Mouse (Mus musculus): ENCODE measurements around the gene Slc39a11. TPM values are rescaled to one million over a fixed set of nuclear protein-coding genes. Genes with fewer than 3 reads are reported as not detected.

The Slc39a11 gene
- polyA plus RNA-seq, 1 experiment from 2014 or later, result 33.9 TPM

- WGBS, result 79% methylated on average over 5 of the region's 5 CpGs
- H3K4me1 ChIP-seq, result peaks cover 10% of the 10 kb centered on the region
- H3K4me3 ChIP-seq, result no peak overlapping the region
- H3K4me2 ChIP-seq, result no peak overlapping the region
- no peaks in the 10 kb centered on the region for H3K9me3 ChIP-seq
- no peak overlapping the region for H3K9ac ChIP-seq
- no peaks in the 10 kb centered on the region for H3K27me3 ChIP-seq (replicated peaks)
- no peaks in the 10 kb centered on the region for H3K36me3 ChIP-seq (replicated peaks)
- no peak for ATAC-seq (replicated peaks)
- no peak overlapping the region for H3K27ac ChIP-seq
Measured at GRCm38 (mm10) chr11:113609581-113609980, 40.3 kb downstream of the Slc39a11 start.

GRCm38 (mm10) chr11:113607556-113607955, 42.3 kb downstream of the Slc39a11 start:
- Histone ChIP-seq H3K4me1 (peaks cover 16% of the 10 kb centered on the region), H3K27me3 (replicated peaks) (no peaks in the 10 kb centered on the region), H3K27ac (no peak overlapping the region), H3K9ac (no peak overlapping the region), H3K4me3 (no peak overlapping the region), H3K4me2 (no peak overlapping the region), H3K36me3 (replicated peaks) (no peaks in the 10 kb centered on the region), H3K9me3 (no peaks in the 10 kb centered on the region)
- WGBS, result 97% methylated on average over 12 of the region's 12 CpGs
- ATAC-seq (replicated peaks), result no peak

- peaks cover 25% of the 10 kb centered on the region for H3K4me1 ChIP-seq
- no peaks in the 10 kb centered on the region for H3K27me3 ChIP-seq (replicated peaks)
- peak overlapping the region; percentile 74 for H3K27ac ChIP-seq
- H3K4me3 ChIP-seq, result no peak overlapping the region
- no peak overlapping the region for H3K9ac ChIP-seq
- 23% methylated on average over 12 of the region's 12 CpGs for WGBS
- H3K4me2 ChIP-seq, result peak overlapping the region; percentile 21
- ATAC-seq (replicated peaks), result peak; percentile 78
- no peaks in the 10 kb centered on the region for H3K9me3 ChIP-seq
- H3K36me3 ChIP-seq (replicated peaks), result no peaks in the 10 kb centered on the region
Measured at GRCm38 (mm10) chr11:113601616-113602343, 48.1 kb downstream of the Slc39a11 start.

- peak overlapping the region; percentile 74 for H3K27ac ChIP-seq
- H3K9ac ChIP-seq, result no peak overlapping the region
- H3K4me2 ChIP-seq, result no peak overlapping the region
- H3K9me3 ChIP-seq, result no peaks in the 10 kb centered on the region
- H3K4me3 ChIP-seq, result no peak overlapping the region
- no peaks in the 10 kb centered on the region for H3K27me3 ChIP-seq (replicated peaks)
- 80% methylated on average over 18 of the region's 18 CpGs for WGBS
- H3K4me1 ChIP-seq, result peaks cover 25% of the 10 kb centered on the region
- ATAC-seq (replicated peaks), result no peak
- no peaks in the 10 kb centered on the region for H3K36me3 ChIP-seq (replicated peaks)
Measured at GRCm38 (mm10) chr11:113600526-113601245, 49.2 kb downstream of the Slc39a11 start.

- Histone ChIP-seq H3K4me2 (no peak overlapping the region), H3K36me3 (replicated peaks) (no peaks in the 10 kb centered on the region), H3K27ac (no peak overlapping the region), H3K27me3 (replicated peaks) (no peaks in the 10 kb centered on the region), H3K4me3 (no peak overlapping the region), H3K4me1 (peaks cover 19% of the 10 kb centered on the region), H3K9me3 (no peaks in the 10 kb centered on the region), H3K9ac (no peak overlapping the region)
- no peak for ATAC-seq (replicated peaks)
- WGBS, result 90% methylated on average over 3 of the region's 3 CpGs
Measured at GRCm38 (mm10) chr11:113597632-113598031, 52.2 kb downstream of the Slc39a11 start.

- Histone ChIP-seq H3K27ac (no peak overlapping the region), H3K9ac (no peak overlapping the region), H3K36me3 (replicated peaks) (no peaks in the 10 kb centered on the region), H3K27me3 (replicated peaks) (no peaks in the 10 kb centered on the region), H3K4me3 (no peak overlapping the region), H3K4me1 (no peaks in the 10 kb centered on the region), H3K4me2 (no peak overlapping the region), H3K9me3 (no peaks in the 10 kb centered on the region)
- 82% methylated on average over 5 of the region's 5 CpGs for WGBS
- ATAC-seq (replicated peaks), result no peak
Measured at GRCm38 (mm10) chr11:113595144-113595543, 54.7 kb downstream of the Slc39a11 start.

GRCm38 (mm10) chr11:113588936-113589335, 60.9 kb downstream of the Slc39a11 start:
- H3K4me1 ChIP-seq, result no peaks in the 10 kb centered on the region
- no peaks in the 10 kb centered on the region for H3K27me3 ChIP-seq (replicated peaks)
- WGBS, result 62% methylated on average over 3 of the region's 3 CpGs
- no peak overlapping the region for H3K4me2 ChIP-seq
- no peaks in the 10 kb centered on the region for H3K36me3 ChIP-seq (replicated peaks)
- H3K4me3 ChIP-seq, result no peak overlapping the region
- no peak for ATAC-seq (replicated peaks)
- no peak overlapping the region for H3K27ac ChIP-seq
- no peak overlapping the region for H3K9ac ChIP-seq
- H3K9me3 ChIP-seq, result no peaks in the 10 kb centered on the region

- Histone ChIP-seq H3K9me3 (no peaks in the 10 kb centered on the region), H3K9ac (no peak overlapping the region), H3K27ac (no peak overlapping the region), H3K36me3 (replicated peaks) (no peaks in the 10 kb centered on the region), H3K27me3 (replicated peaks) (no peaks in the 10 kb centered on the region), H3K4me3 (no peak overlapping the region), H3K4me2 (no peak overlapping the region), H3K4me1 (no peaks in the 10 kb centered on the region)
- 27% methylated on average over 6 of the region's 6 CpGs for WGBS
- no peak for ATAC-seq (replicated peaks)
Measured at GRCm38 (mm10) chr11:113586423-113586822, 63.5 kb downstream of the Slc39a11 start.

- 40% methylated on average over 11 of the region's 11 CpGs for WGBS
- no peak overlapping the region for H3K4me2 ChIP-seq
- peak; percentile 48; the same call in 1 of the 2 replicates for ATAC-seq (replicated peaks)
- H3K9ac ChIP-seq, result no peak overlapping the region
- no peaks in the 10 kb centered on the region for H3K4me1 ChIP-seq
- H3K9me3 ChIP-seq, result no peaks in the 10 kb centered on the region
- no peak overlapping the region for H3K4me3 ChIP-seq
- no peak overlapping the region for H3K27ac ChIP-seq
- H3K36me3 ChIP-seq (replicated peaks), result no peaks in the 10 kb centered on the region
- no peaks in the 10 kb centered on the region for H3K27me3 ChIP-seq (replicated peaks)
Measured at GRCm38 (mm10) chr11:113583879-113584661, 65.8 kb downstream of the Slc39a11 start.

GRCm38 (mm10) chr11:113577221-113577620, 72.7 kb downstream of the Slc39a11 start:
- Histone ChIP-seq H3K9me3 (no peaks in the 10 kb centered on the region), H3K4me1 (peaks cover 10% of the 10 kb centered on the region; the same call in 1 of the 2 replicates), H3K36me3 (replicated peaks) (no peaks in the 10 kb centered on the region), H3K4me3 (no peak overlapping the region), H3K4me2 (no peak overlapping the region), H3K9ac (no peak overlapping the region), H3K27me3 (replicated peaks) (no peaks in the 10 kb centered on the region), H3K27ac (no peak overlapping the region)
- WGBS, result 91% methylated on average over 4 of the region's 4 CpGs
- ATAC-seq (replicated peaks), result no peak

- Histone ChIP-seq H3K9me3 (no peaks in the 10 kb centered on the region), H3K9ac (no peak overlapping the region), H3K27ac (peak overlapping the region; percentile 35), H3K4me3 (no peak overlapping the region), H3K36me3 (replicated peaks) (no peaks in the 10 kb centered on the region), H3K27me3 (replicated peaks) (no peaks in the 10 kb centered on the region), H3K4me2 (no peak overlapping the region), H3K4me1 (peaks cover 11% of the 10 kb centered on the region; the same call in 1 of the 2 replicates)
- WGBS, result 32% methylated on average over 6 of the region's 6 CpGs
- peak; percentile 69 for ATAC-seq (replicated peaks)
Measured at GRCm38 (mm10) chr11:113572641-113573040, 77.2 kb downstream of the Slc39a11 start.

- H3K27ac ChIP-seq, result no peak overlapping the region
- H3K4me1 ChIP-seq, result peaks cover 11% of the 10 kb centered on the region; the same call in 1 of the 2 replicates
- H3K4me2 ChIP-seq, result no peak overlapping the region
- H3K36me3 ChIP-seq (replicated peaks), result no peaks in the 10 kb centered on the region
- H3K9ac ChIP-seq, result no peak overlapping the region
- H3K27me3 ChIP-seq (replicated peaks), result no peaks in the 10 kb centered on the region
- no peak overlapping the region for H3K4me3 ChIP-seq
- no peaks in the 10 kb centered on the region for H3K9me3 ChIP-seq
- ATAC-seq (replicated peaks), result no peak
Measured at GRCm38 (mm10) chr11:113571616-113572015, 78.3 kb downstream of the Slc39a11 start.
